Mouse (Mus musculus) liver, embryonic 14.5 days (tissue): ENCODE results near the gene Dmd.

Experiments
- CTCF ChIP-seq: IDR thresholded peaks from 2 replicates; pipeline ENCODE4 v1.5.1; 2016; ENCODE audit warnings: antibody characterized with exemption, low read depth, control low read depth
- EP300 ChIP-seq: IDR thresholded peaks from 2 replicates; pipeline ENCODE4 v1.6.1; 2016; ENCODE audit warnings: antibody characterized with exemption, low read depth

GRCm38 (mm10) chrX:82987683-82988082, 39.0 kb downstream of the Dmd start:
- no peak for TF ChIP-seq CTCF
- TF ChIP-seq EP300, result no peak
